Mouse (Mus musculus) lung, postnatal 0 days (tissue): ENCODE measurements at regions not wholly inside any gene's neighbourhood (a gene's known extent, or its start where the extent isn't known, plus 50 kb on each side); places are given as distances from the start of the nearest gene placed in this dataset.

Source experiments
- CTCF ChIP-seq: IDR thresholded peaks from 2 replicates; pipeline ENCODE4 v1.5.1; 2016; ENCODE audit warnings: antibody characterized with exemption, mild to moderate bottlenecking
- EP300 ChIP-seq: IDR thresholded peaks from 2 replicates; pipeline ENCODE4 v1.6.1; 2016; ENCODE audit warnings: antibody characterized with exemption, mild to moderate bottlenecking, control low read depth

GRCm38 (mm10) chr15:97571885-97572284 is 133.7 kb downstream of the Rpap3 start:
- no peak for TF ChIP-seq CTCF
- peak; percentile 57 for TF ChIP-seq EP300
